Mouse (Mus musculus): Measurements from ENCODE around the gene Il11. TPM values are rescaled to one million over a fixed set of nuclear protein-coding genes. Genes with fewer than 3 reads are reported as not detected.

Gene Il11
- polyA plus RNA-seq, 2 experiments, result 0.03 TPM; not detected in 1

- peak within 1 kb of the TSS; percentile 98 for H3K9ac ChIP-seq (replicated peaks)
- H3K9me3 ChIP-seq (ENCODE audit: control insufficient read depth, low read length), result no peaks in the 10 kb centered on the region
- no peaks in the 10 kb centered on the region for H3K27me3 ChIP-seq (ENCODE audit: control insufficient read depth, insufficient read depth, low read length)
- ATAC-seq (ENCODE audit: insufficient read depth), result peak; percentile 84
- H3K36me3 ChIP-seq (replicated peaks; ENCODE audit: control insufficient read depth, insufficient read depth, low read depth), result peaks cover 38% of the 10 kb centered on the region
- H3K27ac ChIP-seq, result peak within 1 kb of the TSS; percentile 98
- peak within 1 kb of the TSS; percentile 87 to 92 for H3K4me3 ChIP-seq (ENCODE audit: insufficient read depth in 1 of 2, low read depth in 2 of 2, low read length in 2 of 2)
- peaks cover 8 to 23% of the 10 kb centered on the region in 2 experiments for H3K4me1 ChIP-seq (replicated peaks; ENCODE audit: control insufficient read depth in 2 of 2, insufficient read depth in 2 of 2, low read length in 1 of 2)
- WGBS (ENCODE audit: insufficient replicate concordance), result 1% methylated on average over 54 of the region's 54 CpGs
- no peak; the same call in 1 of the 2 replicates for TF ChIP-seq CTCF (IDR thresholded peaks at IDR 0.05; ENCODE audit: low read depth)
- TF ChIP-seq EP300 (IDR thresholded peaks at IDR 0.05; ENCODE audit: low read depth), result no peak
- peak; percentile 94 to 98 (median 94) for DNase-seq (ENCODE audit: low read depth in 3 of 3, low spot score in 3 of 3)
- H3K4me2 ChIP-seq (ENCODE audit: low read depth), result peak within 1 kb of the TSS; percentile 97
Observed at GRCm38 (mm10) chr7:4792278-4793212, 9.9 kb upstream of the Il11 start, which contains the start of gene Rpl28. Rpl28 (plus strand) TSS chr7:4792874.

GRCm38 (mm10) chr7:4789436-4789935, 6.8 kb upstream of the Il11 start, which contains the start of gene Tmem238:
Tmem238 (minus strand) TSS chr7:4789656.
- Histone ChIP-seq H3K4me1 (replicated peaks; ENCODE audit: control insufficient read depth in 2 of 2, insufficient read depth in 2 of 2, low read length in 1 of 2) (peaks cover 6 to 23% of the 10 kb centered on the region in 2 experiments), H3K9me3 (ENCODE audit: control insufficient read depth, low read length) (no peaks in the 10 kb centered on the region), H3K9ac (replicated peaks) (peak within 1 kb of the TSS; percentile 84), H3K27me3 (ENCODE audit: control insufficient read depth, insufficient read depth, low read length) (no peaks in the 10 kb centered on the region), H3K4me3 (ENCODE audit: insufficient read depth in 1 of 2, low read depth in 2 of 2, low read length in 2 of 2) (peak within 1 kb of the TSS; percentile 63 to 72), H3K4me2 (ENCODE audit: low read depth) (peak within 1 kb of the TSS; percentile 85), H3K36me3 (replicated peaks; ENCODE audit: control insufficient read depth, insufficient read depth, low read depth) (peaks cover 11% of the 10 kb centered on the region), H3K27ac (peak within 1 kb of the TSS; percentile 31)
- peak; percentile 34; the same call in 1 of the 2 replicates for ATAC-seq (ENCODE audit: insufficient read depth)
- DNase-seq (ENCODE audit: low read depth in 3 of 3, low spot score in 3 of 3), result no peak
- no peak for TF ChIP-seq CTCF (IDR thresholded peaks at IDR 0.05; ENCODE audit: low read depth)
- no peak for TF ChIP-seq EP300 (IDR thresholded peaks at IDR 0.05; ENCODE audit: low read depth)
- WGBS (ENCODE audit: insufficient replicate concordance), result 9% methylated on average over 40 of the region's 40 CpGs

GRCm38 (mm10) chr7:4788499-4789435, 6.1 kb upstream of the Il11 start:
- Histone ChIP-seq H3K4me1 (replicated peaks; ENCODE audit: control insufficient read depth in 2 of 2, insufficient read depth in 2 of 2, low read length in 1 of 2) (peaks cover 7 to 20% of the 10 kb centered on the region in 2 experiments), H3K27me3 (ENCODE audit: control insufficient read depth, insufficient read depth, low read length) (no peaks in the 10 kb centered on the region), H3K9ac (replicated peaks) (peak overlapping the region; percentile 84), H3K36me3 (replicated peaks; ENCODE audit: control insufficient read depth, insufficient read depth, low read depth) (peaks cover 4% of the 10 kb centered on the region), H3K9me3 (ENCODE audit: control insufficient read depth, low read length) (no peaks in the 10 kb centered on the region), H3K27ac (peak overlapping the region; percentile 31), H3K4me2 (ENCODE audit: low read depth) (peak overlapping the region; percentile 85), H3K4me3 (ENCODE audit: insufficient read depth in 1 of 2, low read depth in 2 of 2, low read length in 2 of 2) (peak overlapping the region; percentile 63 to 72)
- ATAC-seq (ENCODE audit: insufficient read depth) (peak; percentile 48), DNase-seq (ENCODE audit: low read depth in 3 of 3, low spot score in 3 of 3) (no peak)
- TF ChIP-seq CTCF (IDR thresholded peaks at IDR 0.05; ENCODE audit: low read depth), result peak; percentile 20; the same call in 1 of the 2 replicates
- no peak for TF ChIP-seq EP300 (IDR thresholded peaks at IDR 0.05; ENCODE audit: low read depth)
- under 1% methylated on average over 64 of the region's 64 CpGs for WGBS (ENCODE audit: insufficient replicate concordance)

GRCm38 (mm10) chr7:4783667-4784268, 1.1 kb upstream of the Il11 start:
- Histone ChIP-seq H3K4me2 (ENCODE audit: low read depth) (peak overlapping the region; percentile 20; the same call in 1 of the 2 replicates), H3K27ac (no peak overlapping the region), H3K4me3 (ENCODE audit: insufficient read depth in 1 of 2, low read depth in 2 of 2, low read length in 2 of 2) (no peak overlapping the region), H3K9ac (replicated peaks) (no peak overlapping the region; the same call in 1 of the 2 replicates), H3K4me1 (replicated peaks; ENCODE audit: control insufficient read depth in 2 of 2, insufficient read depth in 2 of 2, low read length in 1 of 2) (peaks cover 9 to 15% of the 10 kb centered on the region in 2 experiments), H3K27me3 (ENCODE audit: control insufficient read depth, insufficient read depth, low read length) (peaks cover 5% of the 10 kb centered on the region), H3K9me3 (ENCODE audit: control insufficient read depth, low read length) (no peaks in the 10 kb centered on the region), H3K36me3 (replicated peaks; ENCODE audit: control insufficient read depth, insufficient read depth, low read depth) (no peaks in the 10 kb centered on the region)
- WGBS (ENCODE audit: insufficient replicate concordance), result 43% methylated on average over 14 of the region's 14 CpGs
- DNase-seq (ENCODE audit: low read depth in 3 of 3, low spot score in 3 of 3) (no peak), ATAC-seq (ENCODE audit: insufficient read depth) (peak; percentile 70)
- TF ChIP-seq CTCF (IDR thresholded peaks at IDR 0.05; ENCODE audit: low read depth) (no peak), EP300 (IDR thresholded peaks at IDR 0.05; ENCODE audit: low read depth) (no peak)
